Mouse (Mus musculus) R1 (cell line): ENCODE results near the gene Tmem201.

Source experiments
- DNase-seq: peaks from one replicate; pipeline ENCODE4 v3.0.0-alpha.2; 2018; ENCODE audit warnings: low read depth, low spot score

The Tmem201 gene

DNA sequence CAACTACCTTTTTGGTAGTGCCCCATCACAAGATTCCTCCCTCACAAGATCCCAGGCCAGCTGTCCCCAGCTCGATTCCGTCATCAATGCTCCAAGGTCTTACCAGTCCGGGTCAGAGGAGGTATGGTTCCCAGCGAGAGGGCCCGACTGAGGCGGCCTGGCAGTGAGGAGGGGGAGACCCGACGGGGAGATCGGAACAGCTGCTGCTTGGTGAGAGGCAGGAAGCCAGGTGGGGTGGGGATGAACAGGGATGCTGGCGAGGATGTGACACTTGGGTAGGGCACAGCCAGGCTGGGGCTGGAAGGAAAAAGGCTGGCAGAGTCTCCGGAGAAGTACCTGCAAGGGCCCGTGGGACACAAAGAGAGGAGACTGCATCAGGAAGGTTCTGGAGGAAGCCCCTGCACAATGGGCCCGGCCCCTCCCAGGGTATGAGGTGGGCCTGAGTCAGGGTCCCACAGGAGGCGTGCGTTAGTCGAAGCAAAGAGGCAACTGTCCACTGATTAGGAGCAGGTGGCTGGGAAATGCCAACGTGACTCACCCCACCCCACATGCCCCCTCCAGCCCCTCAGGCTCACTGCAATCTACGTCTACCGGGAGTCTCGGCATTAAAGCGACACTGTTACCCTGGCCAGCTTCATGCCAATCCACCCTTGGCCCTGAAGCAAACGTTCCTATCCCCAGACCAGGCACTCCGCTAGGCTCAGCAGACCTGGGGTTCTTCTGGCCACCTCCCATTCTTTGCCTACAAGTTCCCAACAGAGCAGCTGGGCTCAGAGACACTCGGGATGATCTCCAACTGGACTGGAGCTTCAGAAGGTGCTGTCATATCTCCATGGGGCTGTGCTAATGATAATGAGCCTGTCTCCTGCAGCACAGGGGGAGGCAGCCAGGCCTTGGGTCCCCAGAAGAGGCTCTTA, 15.5 kb downstream of the Tmem201 start:
- no peak for DNase-seq

- DNase-seq, result no peak
Measured at GRCm38 (mm10) chr4:149721163-149721562, 16.7 kb downstream of the Tmem201 start.

DNA sequence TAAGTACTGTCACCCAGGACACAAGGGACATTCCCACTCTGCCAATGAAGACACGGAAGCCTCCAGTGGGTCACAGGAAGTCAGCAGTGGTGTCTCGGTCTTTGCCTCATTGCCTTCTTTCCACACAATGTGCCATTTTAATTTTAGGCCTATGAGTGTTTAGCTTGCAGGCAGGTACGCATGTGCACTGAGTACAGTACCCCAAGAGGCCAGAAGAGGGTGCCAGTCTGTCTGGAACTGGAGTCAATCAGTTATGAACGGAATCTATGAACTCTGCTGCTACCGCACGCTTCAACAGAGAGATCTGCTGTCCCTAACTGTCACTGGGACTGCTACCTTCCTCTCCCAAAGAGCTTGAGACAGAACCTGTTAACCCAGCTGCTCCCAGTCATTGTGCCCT, 18.2 kb downstream of the Tmem201 start:
- DNase-seq, result peak; percentile 91

DNA sequence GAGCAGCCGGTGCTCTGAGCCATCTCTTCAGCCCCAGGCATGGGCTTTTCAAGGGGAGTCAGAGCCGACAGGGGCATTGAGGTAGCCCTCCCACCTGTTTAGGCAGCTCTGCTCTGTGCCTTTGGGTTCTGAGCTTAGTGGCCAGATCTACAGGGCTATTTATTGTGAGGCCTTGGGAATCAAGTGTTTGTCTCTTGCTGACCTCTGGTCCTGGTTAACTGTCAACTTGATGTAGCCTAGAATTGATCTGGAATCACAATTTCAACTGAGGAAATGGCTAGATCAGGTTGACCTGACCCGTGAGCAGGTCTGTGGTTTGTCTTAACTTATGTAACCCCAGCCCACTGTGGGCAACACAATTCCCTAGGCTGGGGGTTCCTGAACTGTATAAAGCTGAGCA, 23.3 kb downstream of the Tmem201 start:
- no peak for DNase-seq

DNA sequence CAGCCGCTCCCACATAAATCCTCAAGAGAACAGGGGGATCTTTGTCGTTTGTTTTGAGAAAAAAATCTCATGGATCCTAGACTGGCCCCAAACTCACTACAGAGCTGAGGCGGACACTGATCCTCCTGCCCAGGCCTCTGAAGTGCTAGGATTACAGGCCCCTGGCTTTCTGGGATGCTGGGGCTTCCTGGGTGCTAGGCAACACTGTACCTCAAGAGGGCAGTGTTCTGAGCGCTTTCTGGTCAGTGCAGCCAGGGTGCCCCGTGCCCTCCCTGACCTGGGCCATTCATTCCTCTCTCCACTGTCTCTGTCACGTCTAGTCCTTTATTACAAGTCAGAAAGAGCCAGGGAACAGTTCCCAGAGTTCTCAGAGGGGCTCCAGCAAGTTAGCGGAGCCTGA, 25.9 kb downstream of the Tmem201 start:
- DNase-seq, result no peak

- DNase-seq, result no peak
Measured at GRCm38 (mm10) chr4:149711485-149711884, 26.4 kb downstream of the Tmem201 start.

GRCm38 (mm10) chr4:149710510-149710909, 27.3 kb downstream of the Tmem201 start:
- DNase-seq, result peak; percentile 98

- DNase-seq, result no peak
Measured at GRCm38 (mm10) chr4:149705941-149706340, 31.9 kb downstream of the Tmem201 start.

- no peak for DNase-seq
Measured at GRCm38 (mm10) chr4:149705298-149705697, 32.5 kb downstream of the Tmem201 start.

DNA sequence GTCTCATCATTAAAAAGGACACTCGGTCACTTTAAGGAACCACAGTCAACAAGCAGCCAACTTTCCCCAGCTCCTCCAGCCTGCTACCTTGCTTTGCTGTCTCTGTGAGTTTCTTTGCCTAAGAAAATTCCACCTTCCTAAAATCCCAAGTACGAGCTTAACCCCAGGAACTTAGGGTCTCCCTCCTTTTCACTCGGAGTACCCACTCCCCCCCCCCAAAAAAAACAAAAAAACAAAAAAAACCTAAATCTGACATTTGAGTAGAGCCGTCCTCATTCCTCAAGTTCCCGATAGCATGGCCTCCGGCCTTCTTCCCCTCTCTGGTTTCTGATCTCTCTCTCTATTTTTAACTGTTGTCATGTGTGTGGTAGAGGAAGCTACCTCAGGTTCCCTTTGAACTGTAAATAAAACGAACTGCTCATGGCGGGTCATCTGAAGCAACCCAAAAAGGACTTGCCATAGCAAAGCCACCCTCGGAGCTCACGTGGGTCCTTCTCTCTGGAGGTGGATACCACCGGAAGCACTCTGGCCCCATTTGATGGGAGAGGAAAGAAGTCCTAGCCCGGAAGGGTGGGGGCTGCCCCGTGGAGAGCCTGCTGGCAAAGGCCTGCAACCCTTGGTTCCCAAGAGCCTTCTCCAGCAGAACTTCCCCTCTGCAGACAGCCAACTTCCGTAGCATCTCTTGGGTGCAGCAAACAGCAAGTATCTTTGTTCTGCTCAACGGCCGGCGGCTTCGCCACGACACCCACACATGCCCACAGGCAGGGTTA, 35.4 kb downstream of the Tmem201 start, which contains the start of gene Pik3cd:
Gene Pik3cd, minus strand, starts transcription at position 362 of the 770 bp plus-strand sequence.
- no peak for DNase-seq

DNA sequence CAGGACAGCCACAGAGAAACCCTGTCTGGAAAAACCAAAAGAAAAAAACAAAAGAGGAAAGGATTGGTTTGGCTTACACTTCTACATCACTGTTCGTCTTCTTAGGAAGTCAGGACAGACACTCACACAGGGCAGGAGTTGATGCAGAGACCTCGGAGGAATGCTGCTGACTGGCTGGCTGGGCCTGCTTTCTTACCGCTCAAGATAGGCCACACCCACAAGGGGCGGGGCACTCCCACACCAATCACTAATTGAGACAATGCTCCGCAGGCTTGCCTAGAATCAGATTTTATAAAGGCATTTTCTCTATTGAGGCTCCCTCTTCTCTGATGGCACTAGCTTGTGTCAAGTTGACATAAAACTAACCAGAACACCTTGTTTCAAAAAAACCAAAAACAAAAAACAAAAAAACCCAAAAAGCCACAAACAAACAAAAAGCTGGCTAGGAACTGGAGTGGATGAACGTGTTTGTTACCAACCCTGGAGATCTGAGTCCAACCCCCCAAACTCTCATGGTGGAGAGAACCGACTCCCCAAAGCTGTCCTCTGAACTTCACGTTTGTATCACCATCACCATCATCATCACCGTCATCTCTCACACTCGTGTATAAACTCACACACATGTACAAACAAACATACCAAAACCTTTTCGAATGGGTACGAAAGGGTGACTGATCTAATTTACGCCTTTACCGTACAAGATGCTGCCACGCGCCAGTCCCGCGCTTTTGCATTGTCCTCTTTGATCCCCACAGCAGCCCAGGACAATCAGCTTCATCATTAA, 36.2 kb downstream of the Tmem201 start:
- DNase-seq, result no peak

GRCm38 (mm10) chr4:149699953-149700352, 37.9 kb downstream of the Tmem201 start:
- no peak for DNase-seq

DNA sequence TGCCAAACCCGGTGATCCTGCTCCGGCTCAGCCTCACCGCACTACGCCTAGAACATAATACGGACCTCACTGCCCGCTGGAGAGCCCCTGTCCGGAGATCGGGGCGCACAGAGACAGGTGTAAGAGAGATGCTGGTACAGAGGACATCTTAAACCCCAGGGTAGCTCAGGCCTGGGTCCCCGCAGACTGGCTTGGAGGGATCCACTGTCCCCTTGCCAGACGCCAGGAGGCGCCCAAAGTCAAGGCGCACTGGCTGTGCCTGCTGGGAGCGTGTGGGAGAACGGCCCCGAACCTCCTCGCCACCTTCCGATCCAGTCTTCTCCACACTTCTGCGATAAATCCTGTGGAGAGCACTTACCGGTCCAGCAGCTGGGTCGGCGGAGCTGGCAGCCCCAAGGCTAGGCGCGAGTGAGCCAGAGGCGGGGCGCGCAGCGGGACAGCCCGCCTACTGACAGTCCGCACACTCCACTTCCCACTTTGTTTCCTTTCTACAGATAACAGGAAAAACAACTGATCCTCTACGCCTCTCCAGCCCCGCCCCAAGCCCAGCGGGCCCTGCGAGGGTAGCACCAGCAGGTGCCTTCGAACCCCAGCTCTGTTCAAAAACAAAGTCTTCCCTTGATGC, 39.5 kb downstream of the Tmem201 start:
- peak; percentile 79 for DNase-seq

DNA sequence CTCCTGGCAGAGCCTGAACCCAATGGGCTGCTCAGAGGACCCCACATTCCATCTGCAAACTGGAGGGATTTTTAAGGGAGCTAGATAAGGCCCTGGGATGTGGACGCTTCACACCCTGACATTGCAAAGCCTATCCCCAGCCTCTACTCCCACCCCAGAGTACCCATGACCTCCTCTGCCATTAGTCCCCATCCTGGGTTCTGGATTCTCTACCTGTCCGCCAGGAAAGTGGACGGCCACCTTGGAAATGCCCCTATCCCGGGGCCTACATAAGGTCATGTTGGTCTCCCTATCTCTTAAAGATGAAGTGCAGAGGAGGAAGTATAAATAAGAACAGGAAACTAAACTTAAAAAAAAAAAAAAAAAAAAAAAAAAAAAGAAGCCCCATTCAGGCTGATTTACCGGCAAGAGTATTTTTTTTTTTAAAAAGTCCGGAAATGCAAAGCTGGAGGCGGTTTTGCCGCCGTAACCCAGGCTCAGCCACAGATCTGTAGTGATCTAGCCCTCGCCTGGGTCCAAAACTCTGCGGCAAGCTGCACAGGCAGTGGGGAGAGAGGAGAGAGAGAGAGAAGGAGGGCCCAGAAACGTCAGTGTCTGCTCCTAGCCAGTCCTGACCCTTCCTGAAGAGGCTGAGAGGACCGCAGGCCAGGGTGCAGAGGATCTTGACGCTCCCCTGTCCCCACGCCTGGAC, 40.2 kb downstream of the Tmem201 start:
- DNase-seq, result no peak

- no peak for DNase-seq
Measured at GRCm38 (mm10) chr4:149696189-149696971, 41.5 kb downstream of the Tmem201 start.

- no peak for DNase-seq
Measured at GRCm38 (mm10) chr4:149691368-149691767, 46.5 kb downstream of the Tmem201 start.

- DNase-seq, result no peak
Measured at GRCm38 (mm10) chr4:149690828-149691280, 47.0 kb downstream of the Tmem201 start.

DNA sequence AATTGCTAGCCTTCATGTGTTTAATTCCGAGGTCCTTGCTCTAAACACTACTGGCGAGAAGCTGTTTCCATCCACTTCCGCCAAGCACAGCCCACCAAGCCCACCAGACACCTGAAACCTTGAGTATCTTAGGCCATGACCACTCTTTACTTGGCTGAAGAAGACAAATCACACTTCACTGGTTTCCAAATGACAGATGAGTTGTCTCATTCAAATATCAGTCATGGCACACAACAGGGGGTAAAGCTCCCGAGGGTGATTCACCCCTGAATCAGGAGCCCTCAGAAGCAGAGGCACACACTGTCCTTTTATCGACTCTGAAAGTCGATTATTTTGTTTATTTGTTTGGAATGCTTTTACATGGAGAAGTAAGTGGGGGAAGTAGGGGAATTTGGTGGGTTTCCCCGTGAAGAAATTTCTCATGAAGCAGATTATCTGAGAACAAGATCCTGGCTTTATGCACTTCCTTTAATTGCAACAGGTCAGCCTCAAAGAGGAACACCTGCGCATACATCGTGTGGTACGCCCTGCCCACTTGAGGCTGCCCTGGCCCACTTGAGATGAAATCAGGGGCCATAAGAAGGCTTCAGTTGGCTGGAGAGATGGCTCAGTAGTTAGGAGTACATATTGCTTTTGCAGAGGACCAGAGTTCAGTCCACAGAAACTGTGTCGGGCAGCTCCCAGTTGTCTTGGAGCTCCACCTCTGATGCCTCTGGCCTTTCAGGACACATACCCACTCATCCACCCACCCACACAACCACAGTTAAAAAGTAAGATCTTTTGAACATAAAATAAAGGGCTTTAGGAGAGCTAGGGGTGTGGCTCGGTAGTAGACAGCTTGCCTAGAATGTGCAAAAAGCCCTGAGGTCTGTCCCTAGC, 47.8 kb downstream of the Tmem201 start:
- DNase-seq, result no peak

DNA sequence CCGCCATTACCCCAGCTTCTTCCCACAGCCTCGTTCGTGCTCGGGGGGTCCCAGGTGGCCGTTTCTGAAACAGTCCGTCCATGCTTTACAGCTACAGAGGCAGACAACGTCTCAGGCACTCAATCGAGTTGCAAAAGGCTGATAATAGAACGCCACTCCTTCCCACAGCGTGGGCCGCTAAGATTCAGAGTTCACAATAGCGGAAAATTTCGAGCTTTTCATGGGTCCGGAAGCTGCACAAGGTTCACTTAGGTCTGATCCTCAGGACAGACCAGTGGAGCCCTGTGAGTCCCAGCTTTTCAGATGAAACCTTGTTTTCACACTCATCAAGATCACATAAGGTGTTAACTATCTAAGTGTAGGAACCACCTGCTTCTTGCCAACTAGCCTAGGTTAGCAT, 49.0 kb downstream of the Tmem201 start:
- peak; percentile 55 for DNase-seq
